Mouse (Mus musculus): ENCODE measurements around the gene Pon2.

GRCm38 (mm10) chr6:5344255-5344654, 46.0 kb upstream of the Pon2 start:
- TF ChIP-seq CTCF (IDR thresholded peaks at IDR 0.05), result no peak
- TF ChIP-seq EP300 (IDR thresholded peaks at IDR 0.05), result no peak

Measured in lung, postnatal 0 days (tissue).